Mouse (Mus musculus): ENCODE data around the gene Serhl.

DNA sequence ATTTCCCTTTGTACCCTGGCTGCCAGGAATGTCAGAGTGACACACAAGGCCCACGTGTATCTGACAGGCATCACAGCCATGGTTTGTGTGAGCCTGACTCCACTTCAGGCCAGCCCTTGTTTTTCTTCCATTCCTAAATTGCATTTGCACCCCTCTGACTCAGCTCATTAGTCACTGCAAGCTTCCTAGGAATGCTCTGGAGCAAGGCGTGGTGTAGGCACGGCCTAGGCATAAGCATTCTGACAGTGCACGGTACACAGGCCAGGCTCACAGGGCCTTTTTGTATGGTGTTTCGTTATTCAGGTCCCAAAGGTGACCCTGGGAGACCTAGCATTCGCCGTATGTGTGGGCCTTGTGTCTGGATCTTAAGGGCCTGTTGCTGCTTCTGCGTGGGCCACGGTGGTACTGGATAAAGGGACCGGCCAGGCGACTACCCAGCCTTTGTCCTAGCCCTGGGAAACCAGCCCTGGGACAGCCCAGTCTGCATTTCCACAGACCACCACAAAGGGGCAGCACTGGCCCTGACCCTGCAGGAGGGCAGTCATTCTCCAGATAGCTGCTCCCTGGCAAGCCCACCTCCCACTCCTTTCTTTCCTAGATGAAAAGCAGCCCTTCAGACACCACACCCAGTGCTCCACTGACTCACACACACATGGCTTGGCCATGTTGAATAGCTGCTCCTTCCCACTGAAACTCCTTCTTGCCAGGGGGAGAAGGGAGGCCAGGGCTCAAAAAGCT, 67.8 kb downstream of the Serhl start:
- TF ChIP-seq POLR2A (IDR thresholded peaks at IDR 0.05; ENCODE audit: borderline replicate concordance, control insufficient read depth, low read depth, low read length): no peak
- TF ChIP-seq CTCF (IDR thresholded peaks at IDR 0.05; ENCODE audit: control insufficient read depth, insufficient read depth, low read length): peak; percentile 77

All from bone marrow, adult 2 months (tissue).